Mouse (Mus musculus) midbrain, embryonic 10.5 days (tissue): ENCODE measurements around the gene Cyp2c23. TPM values are rescaled to one million over a fixed set of nuclear protein-coding genes. Genes with fewer than 3 reads are reported as not detected.

Experiments used
- DNase-seq: peaks from one replicate; pipeline ENCODE4 v3.0.0-alpha.2; 2017; ENCODE audit warnings: low spot score
- H3K27ac ChIP-seq: fragments of 300-500 bp; sonication (generic); replicated peaks from 2 replicates; pipeline ENCODE4 v1.5.1; 2016; ENCODE audit warnings: mild to moderate bottlenecking
- H3K27me3 ChIP-seq: fragments of 300-500 bp; sonication (generic); 2 replicates; pipeline ENCODE4 v1.6.1; 2016; ENCODE audit warnings: low read depth, mild to moderate bottlenecking; ENCODE audit not compliant: poor library complexity, severe bottlenecking
- H3K36me3 ChIP-seq: fragments of 300-500 bp; sonication (generic); 2 replicates; pipeline ENCODE4 v1.6.1; 2016; ENCODE audit warnings: mild to moderate bottlenecking, moderate library complexity
- H3K4me1 ChIP-seq: fragments of 300-500 bp; sonication (generic); 2 replicates; pipeline ENCODE4 v1.6.1; 2016
- H3K4me3 ChIP-seq: fragments of 300-500 bp; sonication (generic); 2 replicates; pipeline ENCODE4 v1.5.1; 2016; ENCODE audit warnings: mild to moderate bottlenecking, moderate library complexity
- H3K9me3 ChIP-seq: fragments of 300-500 bp; sonication (generic); replicated peaks from 2 replicates; pipeline ENCODE4 v1.6.1; 2016; ENCODE audit warnings: mild to moderate bottlenecking
- WGBS: fragments of 180-500 bp; shearing (Covaris S2); methylation state at CpG from one replicate; pipeline ENCODE4 v1.1.7; 2016; 5-methylcytosine and 5-hydroxymethylcytosine counted together
- polyA plus RNA-seq: library from polyadenylated mRNA; unstranded; fragments of >200 nt; fragmentation: Nextera tagmentation; extraction: Ambion mirVana; gene quantifications from 2 replicates; pipeline ENCODE4 v1.2.1, GENCODE M21; 2016

Gene Cyp2c23
- polyA plus RNA-seq, 1 experiment from 2014 or later: not detected

DNA sequence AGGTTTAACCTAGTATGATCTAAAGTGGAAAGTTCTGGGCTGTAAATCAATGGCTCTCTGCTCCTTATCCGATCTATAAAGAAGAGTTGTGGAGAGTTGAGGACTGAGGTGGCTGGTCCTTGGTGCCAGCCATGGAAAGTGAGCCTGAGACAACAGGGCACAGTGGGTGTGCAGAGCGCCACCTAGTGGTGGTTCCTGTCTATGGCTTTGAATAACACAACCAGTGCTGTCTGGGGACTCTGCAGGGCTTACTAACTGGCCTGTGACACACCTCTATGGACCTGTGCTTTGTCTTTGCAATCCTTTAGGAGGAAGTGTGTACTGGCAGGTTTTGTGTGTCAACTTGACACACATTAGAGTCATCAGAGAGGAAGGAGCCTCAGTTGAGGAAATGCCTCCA lies 69.8 kb downstream of the Cyp2c23 start:
- WGBS: 31% methylated on average over 2 of the region's 2 CpGs
- no peak overlapping the region for H3K4me3 ChIP-seq
- no peaks in the 10 kb centered on the region for H3K36me3 ChIP-seq
- H3K27me3 ChIP-seq: peaks cover 11% of the 10 kb centered on the region
- peaks cover 17% of the 10 kb centered on the region for H3K4me1 ChIP-seq
- DNase-seq: peak; percentile 71
- H3K9me3 ChIP-seq: no peaks in the 10 kb centered on the region; the same call in 1 of the 2 replicates
- H3K27ac ChIP-seq: no peak overlapping the region

DNA sequence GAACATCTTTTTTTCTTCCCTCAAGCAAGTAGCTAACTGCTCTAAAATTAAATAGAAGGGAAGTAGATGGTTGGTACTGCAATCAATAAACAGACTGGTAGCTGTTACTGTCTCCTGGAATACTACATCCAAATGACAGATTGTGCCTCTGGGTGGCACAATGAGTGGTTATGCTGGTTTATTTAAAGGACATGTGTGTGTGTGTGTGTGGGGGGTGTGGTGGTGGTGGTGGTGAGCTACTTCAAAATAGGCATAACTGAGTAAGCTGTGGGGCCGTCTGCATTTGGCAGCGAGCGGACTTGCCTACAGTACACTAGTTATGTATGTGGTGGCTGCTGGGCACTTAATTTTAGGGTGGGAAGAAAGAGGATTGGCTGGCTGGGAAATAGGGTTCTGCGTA lies 71.1 kb downstream of the Cyp2c23 start:
- peaks cover 4% of the 10 kb centered on the region; the same call in 1 of the 2 replicates for H3K4me1 ChIP-seq
- H3K27me3 ChIP-seq: peaks cover 8% of the 10 kb centered on the region
- H3K4me3 ChIP-seq: no peak overlapping the region
- no peaks in the 10 kb centered on the region for H3K36me3 ChIP-seq
- no peak overlapping the region for H3K27ac ChIP-seq
- 78% methylated on average over 4 of the region's 4 CpGs for WGBS
- H3K9me3 ChIP-seq: no peaks in the 10 kb centered on the region; the same call in 1 of the 2 replicates
- no peak for DNase-seq

DNA sequence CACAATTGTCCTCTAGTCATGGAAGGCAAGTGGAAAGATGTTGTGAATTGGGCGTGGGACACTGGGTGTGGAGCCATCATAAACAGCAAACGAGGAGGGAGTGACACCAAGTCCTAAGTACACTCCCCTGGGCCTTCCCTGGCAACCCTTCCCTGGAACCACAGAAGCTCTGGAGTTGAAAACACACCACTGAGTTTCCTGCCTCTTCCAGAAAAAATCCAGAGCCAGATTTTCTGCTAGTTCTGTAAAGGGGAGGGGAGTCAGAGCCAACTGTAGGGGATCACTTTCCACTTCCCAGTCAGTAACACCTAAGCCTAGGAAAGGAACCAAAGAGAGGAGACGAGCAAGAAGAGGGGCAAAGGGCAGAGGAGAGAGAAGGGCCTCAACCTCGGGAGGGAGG lies 71.6 kb downstream of the Cyp2c23 start:
- no peaks in the 10 kb centered on the region; the same call in 1 of the 2 replicates for H3K9me3 ChIP-seq
- no peak for DNase-seq
- WGBS: 26% methylated on average over 4 of the region's 4 CpGs
- H3K4me1 ChIP-seq: 0 out of 2 replicates have a peak, but pooled peaks cover 2% of the 10 kb centered on the region
- H3K4me3 ChIP-seq: no peak overlapping the region
- H3K27ac ChIP-seq: no peak overlapping the region
- H3K27me3 ChIP-seq: peaks cover 3% of the 10 kb centered on the region; the same call in 1 of the 2 replicates
- H3K36me3 ChIP-seq: no peaks in the 10 kb centered on the region

GRCm38 (mm10) chr19:43955266-43955665 lies 73.7 kb downstream of the Cyp2c23 start:
- no peaks in the 10 kb centered on the region for H3K36me3 ChIP-seq
- H3K4me1 ChIP-seq: 0 out of 2 replicates have a peak, but pooled peaks cover 2% of the 10 kb centered on the region
- DNase-seq: no peak
- 79% methylated on average over 5 of the region's 5 CpGs for WGBS
- no peak overlapping the region for H3K4me3 ChIP-seq
- no peaks in the 10 kb centered on the region for H3K9me3 ChIP-seq
- H3K27me3 ChIP-seq: no peaks in the 10 kb centered on the region
- H3K27ac ChIP-seq: peak overlapping the region; percentile 49; the same call in 1 of the 2 replicates

Other genes with a start within 250 kb of the Cyp2c23 start
- gene Abcc2, start 247.0 kb downstream of the Cyp2c23 start, polyA plus RNA-seq: 0.01 TPM in 2 replicates
- gene Dnmbp, start 89.0 kb downstream of the Cyp2c23 start, polyA plus RNA-seq: 16.5 and 17.0 TPM in 2 replicates
- gene Cpn1, start 42.7 kb downstream of the Cyp2c23 start, polyA plus RNA-seq: 0.22 and 0.42 TPM in 2 replicates
- gene Erlin1, start 40.6 kb upstream of the Cyp2c23 start, polyA plus RNA-seq: 22.2 and 23.6 TPM in 2 replicates
- 47.8 and 51.2 TPM in 2 replicates for gene Chuk, start 78.3 kb upstream of the Cyp2c23 start, polyA plus RNA-seq
- gene Cwf19l1, start 106.7 kb upstream of the Cyp2c23 start, polyA plus RNA-seq: 38.9 and 42.1 TPM in 2 replicates
- gene Bloc1s2, start 117.2 kb upstream of the Cyp2c23 start, polyA plus RNA-seq: 107 and 108 TPM in 2 replicates
- gene Pkd2l1, start 163.2 kb upstream of the Cyp2c23 start, polyA plus RNA-seq: 0.15 TPM in 1 of 2 replicates, not detected in the other
- 0.17 and 0.30 TPM in 2 replicates for gene Scd3, start 174.1 kb upstream of the Cyp2c23 start, polyA plus RNA-seq